Mouse (Mus musculus) kidney, postnatal 25 days (tissue): ENCODE measurements around the gene Mad2l1bp.
A peak's percentile ranks its signal among the peaks of the same experiment; 100 is the strongest.

Source experiments
- DNase-seq, 2 experiments: peaks; one replicate each; pipeline ENCODE4 v3.0.0; 2021; ENCODE audit warnings: mixed read lengths in 2 of 2

Gene Mad2l1bp

DNA sequence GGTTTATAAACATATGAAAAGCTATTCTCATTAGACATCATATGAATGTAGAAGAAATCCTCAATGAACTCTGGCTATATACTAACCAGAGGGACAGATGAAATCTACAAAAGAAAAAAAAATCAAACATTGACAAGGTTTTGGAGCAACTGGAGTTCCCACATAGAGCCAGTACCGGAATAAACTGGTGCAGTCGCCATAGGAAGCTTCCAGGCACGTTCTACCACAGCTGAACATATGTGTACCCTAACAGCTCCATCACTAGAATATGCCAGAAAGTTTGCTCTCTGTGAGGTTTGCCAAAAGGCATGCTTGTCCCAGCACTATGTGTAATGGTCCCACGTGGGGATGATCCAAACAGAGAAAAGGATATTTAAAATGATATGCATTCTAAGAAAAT, 45.1 kb downstream of the Mad2l1bp start:
- no peak for DNase-seq

- peak; percentile 24 to 65 for DNase-seq
These were observed 48.9 kb downstream of the Mad2l1bp start for GRCm38 (mm10) chr17:46104487-46104886.

DNA sequence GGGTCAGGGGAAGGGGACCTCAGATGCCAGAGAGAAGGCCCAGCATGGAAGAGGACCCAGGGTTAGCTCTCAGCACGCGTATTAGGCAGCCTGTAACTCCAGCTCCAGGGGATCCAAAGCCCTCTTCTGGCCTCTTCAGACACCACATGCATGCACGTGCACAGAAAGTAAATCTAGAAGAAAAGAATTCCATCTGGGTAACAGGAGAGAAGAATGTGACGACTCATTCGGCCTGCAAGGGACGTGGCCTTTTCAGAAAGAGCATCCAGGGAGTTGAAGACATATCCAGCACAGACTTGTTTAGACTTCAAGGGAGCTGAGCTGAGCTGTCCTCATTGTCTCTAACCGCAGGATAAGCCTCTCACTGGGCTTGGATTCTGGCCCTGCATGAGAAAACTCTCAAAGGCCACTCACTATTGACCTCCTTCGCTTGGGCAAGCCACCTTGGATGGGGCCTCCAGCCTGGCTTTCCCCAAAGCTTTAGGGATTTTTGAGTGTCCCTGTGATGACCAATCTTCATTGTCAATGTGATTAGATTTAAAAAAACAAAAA, 50.7 kb downstream of the Mad2l1bp start:
- no peak for DNase-seq

GRCm38 (mm10) chr17:46101906-46102305, 51.4 kb downstream of the Mad2l1bp start:
- DNase-seq: no peak

GRCm38 (mm10) chr17:46098525-46098924, 54.8 kb downstream of the Mad2l1bp start:
- no peak for DNase-seq
